Mouse (Mus musculus): ENCODE data around the gene Nln. TPM values are rescaled to one million over a fixed set of nuclear protein-coding genes. Genes with fewer than 3 reads are reported as not detected.

The Nln gene
- polyA plus RNA-seq, 1 experiment: 57.6 TPM

GRCm38 (mm10) chr13:104044332-104044731 is 65.1 kb downstream of the Nln start:
- Histone ChIP-seq H3K9ac (ENCODE audit: low read depth, poor library complexity, severe bottlenecking) (no peak overlapping the region), H3K27me3 (ENCODE audit: control insufficient read depth, insufficient read depth, low read length, poor library complexity, severe bottlenecking) (no peaks in the 10 kb centered on the region), H3K9me3 (replicated peaks; ENCODE audit: control insufficient read depth, insufficient read depth, low read length, poor library complexity, severe bottlenecking) (no peaks in the 10 kb centered on the region), H3K4me1 (ENCODE audit: control insufficient read depth, insufficient read depth, low read length) (no peaks in the 10 kb centered on the region), H3K27ac (ENCODE audit: insufficient read depth, low read length) (no peak overlapping the region), H3K36me3 (ENCODE audit: control insufficient read depth, insufficient read depth, low read length, poor library complexity, severe bottlenecking) (peaks cover 3% of the 10 kb centered on the region; the same call in 1 of the 2 replicates), H3K4me3 (ENCODE audit: low read depth, low read length) (no peak overlapping the region)
- TF ChIP-seq EP300 (IDR thresholded peaks at IDR 0.05; ENCODE audit: insufficient read depth, low read depth, low read length) (no peak), POLR2A (IDR thresholded peaks at IDR 0.05; ENCODE audit: insufficient read depth, low read length) (no peak), CTCF (IDR thresholded peaks at IDR 0.05; ENCODE audit: low read depth, low read length) (no peak)

DNA sequence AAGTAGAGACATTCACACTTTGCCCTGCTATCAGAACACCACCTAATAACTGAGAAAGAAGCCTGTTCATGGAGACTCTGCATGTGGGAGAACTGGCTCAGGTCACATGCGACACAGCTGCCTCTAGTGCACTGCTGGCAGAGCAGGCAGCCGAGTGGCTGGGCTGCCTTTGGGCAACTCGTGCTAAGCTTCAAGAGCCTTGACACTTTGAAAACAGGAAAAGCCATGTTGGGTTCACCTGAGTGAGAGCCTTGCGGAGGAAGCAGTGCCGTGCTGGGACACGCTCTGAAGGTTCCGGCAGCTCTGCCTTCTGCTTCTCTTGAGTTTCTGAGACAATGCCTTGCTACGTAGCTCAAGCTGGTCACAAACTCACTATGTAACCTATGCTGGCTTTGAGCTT is 66.7 kb downstream of the Nln start:
- Histone ChIP-seq H3K9me3 (replicated peaks; ENCODE audit: control insufficient read depth, insufficient read depth, low read length, poor library complexity, severe bottlenecking) (no peaks in the 10 kb centered on the region), H3K9ac (ENCODE audit: low read depth, poor library complexity, severe bottlenecking) (no peak overlapping the region), H3K4me3 (ENCODE audit: low read depth, low read length) (no peak overlapping the region), H3K4me1 (ENCODE audit: control insufficient read depth, insufficient read depth, low read length) (no peaks in the 10 kb centered on the region), H3K27ac (ENCODE audit: insufficient read depth, low read length) (no peak overlapping the region), H3K27me3 (ENCODE audit: control insufficient read depth, insufficient read depth, low read length, poor library complexity, severe bottlenecking) (no peaks in the 10 kb centered on the region), H3K36me3 (ENCODE audit: control insufficient read depth, insufficient read depth, low read length, poor library complexity, severe bottlenecking) (peaks cover 3% of the 10 kb centered on the region; the same call in 1 of the 2 replicates)
- TF ChIP-seq CTCF (IDR thresholded peaks at IDR 0.05; ENCODE audit: low read depth, low read length) (no peak), EP300 (IDR thresholded peaks at IDR 0.05; ENCODE audit: insufficient read depth, low read depth, low read length) (no peak), POLR2A (IDR thresholded peaks at IDR 0.05; ENCODE audit: insufficient read depth, low read length) (no peak)

GRCm38 (mm10) chr13:104041481-104041880 is 67.9 kb downstream of the Nln start:
- Histone ChIP-seq H3K4me1 (ENCODE audit: control insufficient read depth, insufficient read depth, low read length) (no peaks in the 10 kb centered on the region), H3K4me3 (ENCODE audit: low read depth, low read length) (no peak overlapping the region), H3K27ac (ENCODE audit: insufficient read depth, low read length) (no peak overlapping the region), H3K27me3 (ENCODE audit: control insufficient read depth, insufficient read depth, low read length, poor library complexity, severe bottlenecking) (no peaks in the 10 kb centered on the region), H3K9me3 (replicated peaks; ENCODE audit: control insufficient read depth, insufficient read depth, low read length, poor library complexity, severe bottlenecking) (no peaks in the 10 kb centered on the region), H3K9ac (ENCODE audit: low read depth, poor library complexity, severe bottlenecking) (no peak overlapping the region), H3K36me3 (ENCODE audit: control insufficient read depth, insufficient read depth, low read length, poor library complexity, severe bottlenecking) (peaks cover 3% of the 10 kb centered on the region; the same call in 1 of the 2 replicates)
- TF ChIP-seq CTCF (IDR thresholded peaks at IDR 0.05; ENCODE audit: low read depth, low read length): no peak
- no peak for TF ChIP-seq EP300 (IDR thresholded peaks at IDR 0.05; ENCODE audit: insufficient read depth, low read depth, low read length)
- TF ChIP-seq POLR2A (IDR thresholded peaks at IDR 0.05; ENCODE audit: insufficient read depth, low read length): no peak

GRCm38 (mm10) chr13:104040950-104041349 is 68.5 kb downstream of the Nln start:
- Histone ChIP-seq H3K27me3 (ENCODE audit: control insufficient read depth, insufficient read depth, low read length, poor library complexity, severe bottlenecking) (no peaks in the 10 kb centered on the region), H3K9ac (ENCODE audit: low read depth, poor library complexity, severe bottlenecking) (no peak overlapping the region), H3K4me1 (ENCODE audit: control insufficient read depth, insufficient read depth, low read length) (no peaks in the 10 kb centered on the region), H3K9me3 (replicated peaks; ENCODE audit: control insufficient read depth, insufficient read depth, low read length, poor library complexity, severe bottlenecking) (no peaks in the 10 kb centered on the region), H3K4me3 (ENCODE audit: low read depth, low read length) (no peak overlapping the region), H3K27ac (ENCODE audit: insufficient read depth, low read length) (no peak overlapping the region), H3K36me3 (ENCODE audit: control insufficient read depth, insufficient read depth, low read length, poor library complexity, severe bottlenecking) (peaks cover 3% of the 10 kb centered on the region; the same call in 1 of the 2 replicates)
- no peak for TF ChIP-seq POLR2A (IDR thresholded peaks at IDR 0.05; ENCODE audit: insufficient read depth, low read length)
- no peak for TF ChIP-seq CTCF (IDR thresholded peaks at IDR 0.05; ENCODE audit: low read depth, low read length)
- TF ChIP-seq EP300 (IDR thresholded peaks at IDR 0.05; ENCODE audit: insufficient read depth, low read depth, low read length): no peak

DNA sequence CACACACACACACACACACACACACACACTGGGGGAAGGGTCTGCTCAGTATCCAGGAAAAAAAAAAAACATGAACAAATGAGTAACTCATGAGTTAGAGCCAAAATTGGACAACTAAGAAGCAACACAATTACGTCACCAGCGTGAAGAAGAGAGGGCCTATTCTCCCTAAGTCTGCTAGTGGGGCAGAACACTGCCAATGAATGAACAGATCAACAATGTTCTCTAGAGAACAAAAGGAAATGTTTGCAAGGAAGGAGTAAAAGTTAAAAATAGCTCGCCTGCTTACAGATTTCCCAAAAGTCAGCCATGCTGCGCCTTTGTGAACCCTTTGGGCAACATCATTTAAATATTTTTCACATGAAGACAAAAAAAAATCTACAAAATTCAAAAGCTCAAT is 69.6 kb downstream of the Nln start:
- H3K36me3 ChIP-seq (ENCODE audit: control insufficient read depth, insufficient read depth, low read length, poor library complexity, severe bottlenecking): no peaks in the 10 kb centered on the region
- TF ChIP-seq POLR2A (IDR thresholded peaks at IDR 0.05; ENCODE audit: insufficient read depth, low read length) (no peak), EP300 (IDR thresholded peaks at IDR 0.05; ENCODE audit: insufficient read depth, low read depth, low read length) (no peak), CTCF (IDR thresholded peaks at IDR 0.05; ENCODE audit: low read depth, low read length) (no peak)
- H3K4me3 ChIP-seq (ENCODE audit: low read depth, low read length): no peak overlapping the region
- no peaks in the 10 kb centered on the region for H3K9me3 ChIP-seq (replicated peaks; ENCODE audit: control insufficient read depth, insufficient read depth, low read length, poor library complexity, severe bottlenecking)
- H3K9ac ChIP-seq (ENCODE audit: low read depth, poor library complexity, severe bottlenecking): no peak overlapping the region
- H3K4me1 ChIP-seq (ENCODE audit: control insufficient read depth, insufficient read depth, low read length): no peaks in the 10 kb centered on the region
- no peaks in the 10 kb centered on the region for H3K27me3 ChIP-seq (ENCODE audit: control insufficient read depth, insufficient read depth, low read length, poor library complexity, severe bottlenecking)
- no peak overlapping the region for H3K27ac ChIP-seq (ENCODE audit: insufficient read depth, low read length)

DNA sequence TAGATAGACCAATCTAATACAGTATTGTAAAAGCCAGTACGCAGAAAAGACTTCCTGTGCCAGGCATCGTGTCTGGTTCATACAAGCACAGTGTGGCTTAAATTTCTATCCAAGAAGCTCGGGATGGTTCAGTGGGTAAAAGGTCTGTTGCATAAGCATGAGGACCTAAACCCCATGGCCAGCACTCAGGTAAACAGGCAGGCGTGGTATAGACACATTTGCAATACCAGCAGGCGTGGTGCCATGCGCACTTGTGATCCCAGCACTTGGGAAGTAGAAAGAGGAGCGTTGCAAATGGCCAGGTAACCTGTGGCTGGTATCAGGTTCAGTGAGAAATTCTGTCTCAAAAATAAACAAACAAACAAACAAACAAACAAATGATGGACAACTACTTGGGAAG is 70.5 kb downstream of the Nln start:
- TF ChIP-seq POLR2A (IDR thresholded peaks at IDR 0.05; ENCODE audit: insufficient read depth, low read length): no peak
- TF ChIP-seq EP300 (IDR thresholded peaks at IDR 0.05; ENCODE audit: insufficient read depth, low read depth, low read length): no peak
- no peak for TF ChIP-seq CTCF (IDR thresholded peaks at IDR 0.05; ENCODE audit: low read depth, low read length)
- Histone ChIP-seq H3K9me3 (replicated peaks; ENCODE audit: control insufficient read depth, insufficient read depth, low read length, poor library complexity, severe bottlenecking) (no peaks in the 10 kb centered on the region), H3K27me3 (ENCODE audit: control insufficient read depth, insufficient read depth, low read length, poor library complexity, severe bottlenecking) (no peaks in the 10 kb centered on the region), H3K4me1 (ENCODE audit: control insufficient read depth, insufficient read depth, low read length) (no peaks in the 10 kb centered on the region), H3K36me3 (ENCODE audit: control insufficient read depth, insufficient read depth, low read length, poor library complexity, severe bottlenecking) (no peaks in the 10 kb centered on the region), H3K27ac (ENCODE audit: insufficient read depth, low read length) (no peak overlapping the region), H3K4me3 (ENCODE audit: low read depth, low read length) (no peak overlapping the region), H3K9ac (ENCODE audit: low read depth, poor library complexity, severe bottlenecking) (no peak overlapping the region)

Measured in ES-Bruce4 (cell line).